Mouse (Mus musculus) thymus, adult 2 months (tissue): ENCODE data around the gene Gramd2.

Experiments used
- CTCF ChIP-seq: fragments of 200-500 bp; IDR thresholded peaks from 2 replicates; pipeline ENCODE4 v1.5.1; 2012; ENCODE audit warnings: mild to moderate bottlenecking, control low read depth, low read length, moderate library complexity, borderline replicate concordance; ENCODE audit not compliant: control insufficient read depth, poor library complexity, insufficient read depth; ENCODE audit errors: extremely low read depth
- POLR2A ChIP-seq: fragments of 200-500 bp; IDR thresholded peaks from 2 replicates; pipeline ENCODE4 v1.6.1; 2012; ENCODE audit warnings: mild to moderate bottlenecking, low read length, control low read depth, moderate library complexity; ENCODE audit not compliant: control insufficient read depth, poor library complexity, insufficient read depth; ENCODE audit errors: extremely low read depth

GRCm38 (mm10) chr9:59755199-59755598 is 75.3 kb downstream of the Gramd2 start:
- no peak for TF ChIP-seq CTCF
- TF ChIP-seq POLR2A = no peak
